Mouse (Mus musculus): ENCODE measurements around the gene Cdk12. TPM values are rescaled to one million over a fixed set of nuclear protein-coding genes. Genes with fewer than 3 reads are reported as not detected.
"Not testable (repeated sequence)": the region's sequence is repeated elsewhere in the genome, so short reads cannot be mapped to it uniquely, and the experiment has no call there.

The Cdk12 gene
- total RNA-seq, 1 experiment: 68.8 TPM

- no peaks in the 10 kb centered on the region for H3K9me3 ChIP-seq (ENCODE audit: control insufficient read depth, insufficient read depth, low read depth, low read length)
- no peak for DNase-seq (ENCODE audit: low read depth, low spot score)
- H3K4me1 ChIP-seq (ENCODE audit: control insufficient read depth in 2 of 2, insufficient read depth in 2 of 2, low read length in 2 of 2, poor library complexity in 1 of 2): no peaks in the 10 kb centered on the region
- H3K27ac ChIP-seq (ENCODE audit: insufficient read depth, low read depth, low read length, poor library complexity, severe bottlenecking): no peak overlapping the region
- H3K36me3 ChIP-seq (ENCODE audit: control insufficient read depth, insufficient read depth, low read length, poor library complexity, severe bottlenecking): peaks cover 23% of the 10 kb centered on the region
- in situ Hi-C loops (cut with MboI; ENCODE audit: low sequenced_read_pairs in 2 of 2, unreplicated experiment in 2 of 2): no loop called here
- no peak overlapping the region for H3K9ac ChIP-seq (ENCODE audit: insufficient read depth, low read depth, low read length, poor library complexity, severe bottlenecking)
- TF ChIP-seq MAFK (IDR thresholded peaks at IDR 0.05; ENCODE audit: insufficient read depth, low read depth, low read length) (no peak), ZNF384 (IDR thresholded peaks at IDR 0.05; ENCODE audit: low read depth, low read length) (no peak), ZC3H11A (IDR thresholded peaks at IDR 0.05; ENCODE audit: borderline replicate concordance, low read depth, low read length) (no peak), CHD2 (IDR thresholded peaks at IDR 0.05; ENCODE audit: low read depth, low read length) (no peak), HCFC1 (IDR thresholded peaks at IDR 0.05; ENCODE audit: borderline replicate concordance, insufficient read depth, low read length) (no peak)
- H3K4me3 ChIP-seq (ENCODE audit: insufficient read depth in 1 of 2, low read depth in 1 of 2, low read length in 2 of 2, poor library complexity in 1 of 2, severe bottlenecking in 1 of 2): no peak overlapping the region
Measured at GRCm38 (mm10) chr11:98213311-98213710, 10.5 kb downstream of the Cdk12 start.

- Histone ChIP-seq H3K9me3 (ENCODE audit: control insufficient read depth, insufficient read depth, low read depth, low read length) (no peaks in the 10 kb centered on the region), H3K4me3 (ENCODE audit: insufficient read depth in 1 of 2, low read depth in 1 of 2, low read length in 2 of 2, poor library complexity in 1 of 2, severe bottlenecking in 1 of 2) (no peak overlapping the region), H3K9ac (ENCODE audit: insufficient read depth, low read depth, low read length, poor library complexity, severe bottlenecking) (no peak overlapping the region), H3K4me1 (ENCODE audit: control insufficient read depth in 2 of 2, insufficient read depth in 2 of 2, low read length in 2 of 2, poor library complexity in 1 of 2) (no peaks in the 10 kb centered on the region), H3K27ac (ENCODE audit: insufficient read depth, low read depth, low read length, poor library complexity, severe bottlenecking) (no peak overlapping the region), H3K36me3 (ENCODE audit: control insufficient read depth, insufficient read depth, low read length, poor library complexity, severe bottlenecking) (peaks cover 7% of the 10 kb centered on the region)
- in situ Hi-C loops (cut with MboI; ENCODE audit: low sequenced_read_pairs in 2 of 2, unreplicated experiment in 2 of 2): loop anchor here (25.0 kb wide), 2 partner anchors 786 to 1064 kb away; partner anchors contain the start of genes Tbkbp1 (in 1 of the 2) and Top2a (in 1 of the 2)
- no peak for DNase-seq (ENCODE audit: low read depth, low spot score)
- TF ChIP-seq ZC3H11A (IDR thresholded peaks at IDR 0.05; ENCODE audit: borderline replicate concordance, low read depth, low read length): no peak
- no peak for TF ChIP-seq HCFC1 (IDR thresholded peaks at IDR 0.05; ENCODE audit: borderline replicate concordance, insufficient read depth, low read length)
- TF ChIP-seq ZNF384 (IDR thresholded peaks at IDR 0.05; ENCODE audit: low read depth, low read length): no peak
- TF ChIP-seq CHD2 (IDR thresholded peaks at IDR 0.05; ENCODE audit: low read depth, low read length): no peak
- no peak for TF ChIP-seq MAFK (IDR thresholded peaks at IDR 0.05; ENCODE audit: insufficient read depth, low read depth, low read length)
Measured at GRCm38 (mm10) chr11:98226349-98226748, 23.5 kb downstream of the Cdk12 start.

- no peak overlapping the region for H3K4me3 ChIP-seq (ENCODE audit: insufficient read depth in 1 of 2, low read depth in 1 of 2, low read length in 2 of 2, poor library complexity in 1 of 2, severe bottlenecking in 1 of 2)
- peaks cover 18% of the 10 kb centered on the region for H3K36me3 ChIP-seq (ENCODE audit: control insufficient read depth, insufficient read depth, low read length, poor library complexity, severe bottlenecking)
- H3K4me1 ChIP-seq (ENCODE audit: control insufficient read depth in 2 of 2, insufficient read depth in 2 of 2, low read length in 2 of 2, poor library complexity in 1 of 2): no peaks in the 10 kb centered on the region
- no peak overlapping the region for H3K27ac ChIP-seq (ENCODE audit: insufficient read depth, low read depth, low read length, poor library complexity, severe bottlenecking)
- no peaks in the 10 kb centered on the region for H3K9me3 ChIP-seq (ENCODE audit: control insufficient read depth, insufficient read depth, low read depth, low read length)
- TF ChIP-seq HCFC1 (IDR thresholded peaks at IDR 0.05; ENCODE audit: borderline replicate concordance, insufficient read depth, low read length) (no peak), CHD2 (IDR thresholded peaks at IDR 0.05; ENCODE audit: low read depth, low read length) (no peak), ZNF384 (IDR thresholded peaks at IDR 0.05; ENCODE audit: low read depth, low read length) (no peak; the same call in 1 of the 2 replicates), ZC3H11A (IDR thresholded peaks at IDR 0.05; ENCODE audit: borderline replicate concordance, low read depth, low read length) (no peak), MAFK (IDR thresholded peaks at IDR 0.05; ENCODE audit: insufficient read depth, low read depth, low read length) (no peak)
- in situ Hi-C loops (cut with MboI; ENCODE audit: low sequenced_read_pairs in 2 of 2, unreplicated experiment in 2 of 2): loop anchor here (10.0 to 25.0 kb wide), 3 partner anchors 766 to 1076 kb away; partner anchors contain the start of genes Tbkbp1 (in 1 of the 2) and Top2a (in 1 of the 2)
- H3K9ac ChIP-seq (ENCODE audit: insufficient read depth, low read depth, low read length, poor library complexity, severe bottlenecking): no peak overlapping the region
- peak; percentile 20 for DNase-seq (ENCODE audit: low read depth, low spot score)
Measured at GRCm38 (mm10) chr11:98238416-98238815, 35.6 kb downstream of the Cdk12 start.

GRCm38 (mm10) chr11:98238995-98239394 lies 36.1 kb downstream of the Cdk12 start:
- in situ Hi-C loops (cut with MboI; ENCODE audit: low sequenced_read_pairs in 2 of 2, unreplicated experiment in 2 of 2): loop anchor here (10.0 to 25.0 kb wide), 3 partner anchors 766 to 1077 kb away; partner anchors contain the start of genes Tbkbp1 (in 1 of the 2) and Top2a (in 1 of the 2)
- DNase-seq (ENCODE audit: low read depth, low spot score): no peak
- Histone ChIP-seq H3K36me3 (ENCODE audit: control insufficient read depth, insufficient read depth, low read length, poor library complexity, severe bottlenecking) (peaks cover 20% of the 10 kb centered on the region), H3K4me3 (ENCODE audit: insufficient read depth in 1 of 2, low read depth in 1 of 2, low read length in 2 of 2, poor library complexity in 1 of 2, severe bottlenecking in 1 of 2) (no peak overlapping the region), H3K4me1 (ENCODE audit: control insufficient read depth in 2 of 2, insufficient read depth in 2 of 2, low read length in 2 of 2, poor library complexity in 1 of 2) (no peaks in the 10 kb centered on the region), H3K9me3 (ENCODE audit: control insufficient read depth, insufficient read depth, low read depth, low read length) (no peaks in the 10 kb centered on the region), H3K9ac (ENCODE audit: insufficient read depth, low read depth, low read length, poor library complexity, severe bottlenecking) (no peak overlapping the region), H3K27ac (ENCODE audit: insufficient read depth, low read depth, low read length, poor library complexity, severe bottlenecking) (no peak overlapping the region)
- TF ChIP-seq ZNF384 (IDR thresholded peaks at IDR 0.05; ENCODE audit: low read depth, low read length) (no peak), MAFK (IDR thresholded peaks at IDR 0.05; ENCODE audit: insufficient read depth, low read depth, low read length) (no peak), ZC3H11A (IDR thresholded peaks at IDR 0.05; ENCODE audit: borderline replicate concordance, low read depth, low read length) (no peak), CHD2 (IDR thresholded peaks at IDR 0.05; ENCODE audit: low read depth, low read length) (no peak), HCFC1 (IDR thresholded peaks at IDR 0.05; ENCODE audit: borderline replicate concordance, insufficient read depth, low read length) (no peak)

- H3K9ac ChIP-seq (ENCODE audit: insufficient read depth, low read depth, low read length, poor library complexity, severe bottlenecking); H3K4me3 ChIP-seq (ENCODE audit: insufficient read depth in 1 of 2, low read depth in 1 of 2, low read length in 2 of 2, poor library complexity in 1 of 2, severe bottlenecking in 1 of 2); DNase-seq (ENCODE audit: low read depth, low spot score); H3K4me1 ChIP-seq (ENCODE audit: control insufficient read depth in 2 of 2, insufficient read depth in 2 of 2, low read length in 2 of 2, poor library complexity in 1 of 2); H3K27ac ChIP-seq (ENCODE audit: insufficient read depth, low read depth, low read length, poor library complexity, severe bottlenecking); H3K9me3 ChIP-seq (ENCODE audit: control insufficient read depth, insufficient read depth, low read depth, low read length): not testable (repeated sequence)
- in situ Hi-C loops (cut with MboI; ENCODE audit: low sequenced_read_pairs in 2 of 2, unreplicated experiment in 2 of 2): loop anchor here (25.0 kb wide), 2 partner anchors 769 to 1081 kb away; partner anchors contain the start of genes Tbkbp1 (in 1 of the 2) and Top2a (in 1 of the 2)
- peaks cover 24% of the 10 kb centered on the region for H3K36me3 ChIP-seq (ENCODE audit: control insufficient read depth, insufficient read depth, low read length, poor library complexity, severe bottlenecking)
Measured at GRCm38 (mm10) chr11:98242910-98243309, 40.1 kb downstream of the Cdk12 start.

All from ES-E14 (cell line).